Mouse (Mus musculus): ENCODE measurements around the gene Marveld1.

DNA sequence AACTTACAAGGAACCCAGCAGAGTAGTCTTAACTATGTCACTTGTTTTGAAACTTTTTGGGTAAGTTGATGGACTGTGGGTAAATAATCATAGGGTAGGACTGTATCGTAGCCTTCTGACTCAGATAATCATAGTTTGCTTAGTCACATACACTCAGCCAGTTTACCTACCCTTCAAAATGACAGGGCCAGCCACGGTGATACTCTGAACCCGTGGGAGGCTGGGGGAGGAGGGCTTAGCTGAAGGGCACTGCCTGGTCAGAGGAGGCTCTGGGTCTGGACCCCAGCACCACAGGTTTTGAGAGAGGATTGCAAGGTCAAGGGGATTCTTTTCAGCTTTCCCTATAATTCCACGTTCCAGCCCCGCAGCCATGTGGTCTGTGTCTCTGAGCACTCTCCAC, 28.6 kb upstream of the Marveld1 start:
- TF ChIP-seq FLI1 (IDR thresholded peaks at IDR 0.05; ENCODE audit: low read length) (no peak), GATA1 (IDR thresholded peaks at IDR 0.05; ENCODE audit: borderline replicate concordance, low read length) (no peak)

Data from megakaryocyte, embryonic 14.5 days (primary cell).